Mouse (Mus musculus) heart, postnatal 14 days (tissue): ENCODE measurements around the gene Eef1akmt2. TPM values are rescaled to one million over a fixed set of nuclear protein-coding genes. Genes with fewer than 3 reads are reported as not detected.

Experiments
- DNase-seq, 2 experiments: peaks; one replicate each; pipeline ENCODE4 v3.0.0; 2021 to 2022
- intact Hi-C: fragments of 180-260 bp; cut with DNase I; formaldehyde crosslinking; loops from one replicate; pipeline ENCODE4 v1.15.1; 2025
- total RNA-seq, 2 experiments: library from RNA; stranded (reverse); gene quantifications; 2 replicates each; pipeline ENCODE4 v1.2.3; 2021

Eef1akmt2 gene
- total RNA-seq, 2 experiments from 2014 or later = 9.5 to 10.9 TPM

DNA sequence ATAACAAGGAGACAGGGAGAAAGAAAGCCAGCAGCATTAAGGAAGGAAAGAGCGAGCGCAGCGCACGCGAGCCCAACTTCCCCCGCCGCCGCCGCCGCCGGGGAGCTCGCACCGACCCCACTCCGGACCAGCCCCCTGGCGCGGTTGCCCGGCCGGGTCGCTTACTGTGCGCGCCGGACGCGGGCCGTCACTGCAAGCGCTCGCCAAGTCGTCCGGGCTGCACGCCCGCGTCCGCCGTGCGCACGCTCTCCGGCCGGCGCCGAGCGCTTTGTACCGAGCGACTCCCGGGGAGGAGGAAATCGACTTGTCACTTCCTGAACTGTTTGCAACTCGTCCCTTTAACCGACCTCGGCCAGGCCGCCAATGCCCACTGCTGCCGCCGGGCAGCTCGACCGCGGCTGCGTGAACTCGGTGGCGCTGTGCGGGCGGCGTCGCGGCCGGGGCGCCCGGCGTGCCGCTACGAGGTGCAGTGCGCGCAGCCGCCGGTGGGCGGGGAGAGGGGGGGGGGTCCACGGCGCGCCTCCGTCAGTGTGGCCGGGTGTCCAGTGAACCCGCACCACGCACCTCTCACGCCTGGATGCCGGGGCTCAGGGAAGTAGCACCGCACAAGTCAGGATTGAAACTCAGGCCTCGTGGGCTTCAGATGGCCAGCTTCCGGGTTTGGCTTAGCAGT is 38.9 kb downstream of the Eef1akmt2 start, which contains the start of gene Fam53b:
TSS of gene Fam53b (minus strand) at position 471 of the 673 bp plus-strand sequence.
- intact Hi-C loops = loop anchor here (2.0 to 5.0 kb wide), 5 partner anchors 39 to 141 kb away; partner anchors contain the start of gene Eef1akmt2
- DNase-seq = peak; percentile 83

DNA sequence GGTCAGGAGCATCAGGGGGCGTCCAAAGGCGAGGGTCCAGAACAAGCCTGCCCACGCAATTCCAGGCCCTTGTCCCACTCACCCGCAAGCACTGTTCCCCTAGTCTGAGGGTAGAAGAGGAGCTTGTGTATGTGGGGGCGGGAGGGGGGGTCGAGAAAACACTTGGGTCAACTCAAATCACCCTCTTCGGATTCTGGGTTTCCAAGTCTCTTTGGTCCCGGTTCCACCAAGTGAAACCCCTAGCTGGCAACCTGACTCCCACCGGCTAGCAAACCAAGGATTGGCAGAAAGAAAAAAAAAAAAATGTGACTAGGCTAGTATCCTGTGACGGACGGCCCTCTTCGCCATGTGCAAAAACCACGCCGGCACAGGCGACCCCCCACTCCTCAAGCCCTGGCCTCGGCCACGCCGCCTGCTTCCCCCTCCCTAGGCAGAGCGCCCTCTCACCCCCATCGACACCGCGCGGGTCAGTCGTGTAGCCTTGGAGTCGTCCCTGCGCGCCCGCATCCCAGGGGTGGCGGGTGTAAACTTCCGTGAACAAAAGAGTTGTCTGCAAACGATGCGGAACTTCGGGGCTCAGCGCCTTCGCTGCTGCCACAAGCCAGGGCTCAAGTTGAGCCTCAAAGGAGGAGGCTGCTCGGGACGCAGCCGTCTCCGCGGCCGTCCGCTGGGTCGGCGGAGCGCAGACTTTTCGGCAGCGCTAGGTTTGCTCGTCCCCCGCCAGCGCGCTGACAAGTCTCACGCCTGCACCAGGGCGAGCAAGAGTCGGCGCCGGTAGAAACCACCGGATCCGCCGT is 39.7 kb downstream of the Eef1akmt2 start:
- DNase-seq = peak; percentile 66 to 70
- intact Hi-C loops = loop anchor here (2.0 to 5.0 kb wide), 5 partner anchors 39 to 141 kb away; partner anchors contain the start of gene Eef1akmt2

DNA sequence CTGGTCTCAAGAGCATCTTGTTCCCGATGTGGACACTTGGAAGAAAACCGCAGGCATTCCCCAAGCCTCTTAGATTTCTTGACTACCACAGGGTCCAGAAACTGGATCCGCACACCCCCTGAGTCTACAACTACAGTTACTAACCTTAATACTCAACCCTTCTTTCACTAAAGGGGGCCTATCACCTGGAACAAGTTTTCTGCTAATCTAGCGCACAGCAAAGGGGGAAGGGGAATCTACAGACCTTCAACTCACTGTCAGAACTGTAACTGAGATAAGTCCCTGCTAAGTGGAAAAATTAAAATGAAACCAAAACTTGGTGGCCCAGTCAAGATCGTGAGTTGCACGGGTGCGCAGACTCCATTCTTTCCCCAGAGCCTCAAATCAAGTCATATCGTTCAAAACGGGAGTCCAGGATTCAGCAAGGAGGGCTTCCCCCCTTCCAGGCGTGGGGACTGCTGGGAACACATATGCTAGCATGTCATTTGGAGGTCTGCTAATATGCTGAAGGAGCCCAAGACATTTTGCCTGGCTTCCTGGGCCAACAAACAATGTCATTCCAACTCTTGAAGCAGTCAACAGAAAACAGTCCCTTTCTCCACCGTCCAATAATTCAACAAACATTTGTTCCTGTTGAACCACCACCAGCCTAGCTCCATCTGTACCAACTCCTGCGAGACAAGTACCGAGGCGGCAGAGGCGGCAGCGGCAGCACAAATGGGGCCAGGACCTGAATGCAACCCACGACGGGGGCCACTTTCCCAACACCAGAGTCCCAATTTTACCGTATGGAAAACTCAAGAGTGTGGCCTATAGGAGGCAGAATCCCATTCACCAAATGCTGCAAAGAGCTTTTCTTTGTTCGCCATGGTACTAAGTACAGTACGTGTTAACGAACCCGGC is 40.5 kb downstream of the Eef1akmt2 start:
- DNase-seq = peak in 1 of 2 experiments; percentile 37
- intact Hi-C loops = loop anchor here (1.0 to 5.0 kb wide), 7 partner anchors 25 to 156 kb away; partner anchors contain the start of gene Eef1akmt2

DNA sequence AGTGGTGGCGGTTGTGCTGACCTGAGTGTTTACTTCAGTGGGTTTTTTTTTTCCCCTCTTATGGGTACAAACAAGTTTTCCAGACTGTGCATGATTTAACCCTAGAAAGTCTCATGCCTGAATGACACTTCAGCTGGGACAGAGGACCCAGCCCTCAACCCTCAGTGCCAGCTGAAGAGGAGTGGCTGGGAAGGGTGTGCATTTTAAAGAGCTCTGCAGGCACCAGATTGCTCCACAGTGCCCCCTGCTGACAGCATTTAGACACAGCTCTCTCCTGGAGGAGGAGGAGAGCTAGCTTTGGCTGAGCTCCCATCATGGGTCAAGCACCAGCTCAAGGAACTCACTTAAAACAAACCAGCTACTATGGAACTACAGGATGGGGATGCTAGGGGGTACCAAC is 41.6 kb downstream of the Eef1akmt2 start:
- intact Hi-C loops = loop anchor here (1.0 to 5.0 kb wide), 6 partner anchors 24 to 155 kb away; partner anchors contain the start of gene Eef1akmt2
- peak; percentile 93 to 96 for DNase-seq

- intact Hi-C loops = loop anchor here (2.0 to 5.0 kb wide), 5 partner anchors 24 to 138 kb away; partner anchors contain the start of gene Eef1akmt2
- peak; percentile 63 to 67 for DNase-seq
Measured at GRCm38 (mm10) chr7:132810368-132810767, 42.1 kb downstream of the Eef1akmt2 start.

GRCm38 (mm10) chr7:132809721-132810120 is 42.8 kb downstream of the Eef1akmt2 start:
- intact Hi-C loops = loop anchor here (2.0 to 5.0 kb wide), 6 partner anchors 23 to 137 kb away; partner anchors contain the start of gene Eef1akmt2
- DNase-seq = no peak

GRCm38 (mm10) chr7:132808841-132809682 is 43.4 kb downstream of the Eef1akmt2 start:
- intact Hi-C loops = loop anchor here (5.0 kb wide), 1 partner anchor 42 kb away; no protein-coding TSS in a partner anchor
- DNase-seq = no peak

- intact Hi-C loops = loop anchor here (5.0 kb wide), 1 partner anchor 41 kb away; no protein-coding TSS in a partner anchor
- no peak for DNase-seq
Measured at GRCm38 (mm10) chr7:132808051-132808796, 44.2 kb downstream of the Eef1akmt2 start.

DNA sequence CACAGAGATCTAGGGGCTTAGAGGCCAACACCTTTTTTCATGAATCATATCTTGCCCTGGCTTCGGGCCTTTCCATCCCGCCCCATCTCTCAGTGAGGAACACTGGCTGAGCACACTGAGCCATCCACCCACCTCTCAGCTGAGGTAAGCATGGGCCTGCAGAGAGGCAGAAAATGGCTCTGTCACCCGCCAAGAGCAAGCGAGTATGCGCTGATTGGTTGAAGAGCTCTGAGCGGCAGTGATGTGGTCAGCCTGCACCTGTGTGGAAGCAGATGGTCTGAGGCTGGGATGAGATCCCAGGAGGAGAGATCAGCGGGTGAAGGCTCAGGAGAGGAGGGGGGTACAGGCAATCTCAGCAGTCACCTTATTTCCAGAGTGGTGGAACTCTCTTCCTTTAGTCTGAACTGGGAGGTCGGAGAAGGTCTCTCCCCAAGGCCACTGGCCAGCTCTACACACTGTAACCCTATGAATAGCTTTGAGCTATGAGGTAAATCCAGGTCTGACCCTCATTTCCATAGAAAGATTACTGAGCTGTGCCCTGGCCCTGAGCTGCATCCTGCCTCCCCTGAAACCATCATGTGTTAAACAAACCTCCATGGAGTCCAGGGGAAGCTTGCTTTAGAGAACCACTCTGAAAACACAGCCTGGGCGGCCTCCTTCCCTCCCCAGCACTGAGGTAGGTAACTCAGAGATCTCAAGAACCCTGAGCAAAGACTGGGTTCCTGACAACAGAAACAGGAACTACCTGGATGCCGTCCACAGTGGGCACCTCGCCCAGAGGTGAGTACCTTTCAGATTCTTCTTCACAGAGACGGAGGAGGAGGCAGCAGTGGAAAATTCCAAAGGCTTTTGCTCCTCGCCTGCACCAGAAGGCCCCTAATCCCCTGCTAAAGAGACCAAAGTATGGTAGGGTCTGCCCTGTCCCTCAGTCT is 45.3 kb downstream of the Eef1akmt2 start:
- no peak for DNase-seq
- intact Hi-C loops = loop anchor here (5.0 kb wide), 1 partner anchor 40 kb away; no protein-coding TSS in a partner anchor

GRCm38 (mm10) chr7:132806286-132806685 is 46.2 kb downstream of the Eef1akmt2 start:
- peak; percentile 63 to 81 for DNase-seq
- intact Hi-C loops = loop anchor here (5.0 kb wide), 1 partner anchor 39 kb away; no protein-coding TSS in a partner anchor

- DNase-seq = no peak
- intact Hi-C loops = loop anchor here (5.0 kb wide), 1 partner anchor 38 kb away; no protein-coding TSS in a partner anchor
Measured at GRCm38 (mm10) chr7:132804951-132805350, 47.5 kb downstream of the Eef1akmt2 start.

GRCm38 (mm10) chr7:132804461-132804860 is 48.0 kb downstream of the Eef1akmt2 start:
- intact Hi-C loops = no loop called here
- no peak for DNase-seq

DNA sequence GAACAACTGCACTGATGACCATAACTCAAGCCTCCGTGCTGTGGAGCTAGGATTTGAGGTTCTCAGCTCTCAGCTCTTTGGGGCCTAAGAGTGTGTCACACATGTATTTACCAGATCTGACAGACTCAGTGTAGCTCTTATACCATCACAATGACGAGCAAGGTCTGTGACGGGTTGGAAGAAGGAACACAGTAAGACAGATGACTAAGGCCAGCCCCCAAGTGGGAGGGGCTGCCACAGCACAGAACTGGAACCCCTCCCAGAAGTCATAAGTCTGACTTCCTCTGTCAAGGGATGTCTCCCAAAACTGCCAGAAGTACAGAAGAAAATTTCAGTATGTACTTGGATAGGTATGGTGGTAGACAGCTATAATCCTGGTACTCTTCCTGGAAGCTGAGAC is 48.5 kb downstream of the Eef1akmt2 start:
- intact Hi-C loops = no loop called here
- DNase-seq = no peak

- intact Hi-C loops = no loop called here
- DNase-seq = no peak
Measured at GRCm38 (mm10) chr7:132803336-132803735, 49.1 kb downstream of the Eef1akmt2 start.

GRCm38 (mm10) chr7:132802691-132803090 is 49.8 kb downstream of the Eef1akmt2 start:
- DNase-seq = no peak

GRCm38 (mm10) chr7:132802066-132802465 is 50.4 kb downstream of the Eef1akmt2 start:
- peak in 1 of 2 experiments; percentile 66 for DNase-seq
- intact Hi-C loops = no loop called here

More at GRCm38 (mm10) chr7:132802691-132803090, 49.8 kb downstream of the Eef1akmt2 start:
- intact Hi-C loops = no loop called here

- intact Hi-C loops = loop anchor here (2.0 kb wide), 1 partner anchor 15 kb away; no protein-coding TSS in a partner anchor
- no peak for DNase-seq
Measured at GRCm38 (mm10) chr7:132801509-132801908, 51.0 kb downstream of the Eef1akmt2 start.
